Mouse (Mus musculus): Measurements from ENCODE around the gene Nedd4. TPM values are rescaled to one million over a fixed set of nuclear protein-coding genes. Genes with fewer than 3 reads are reported as not detected.

Nedd4 gene
- polyA plus RNA-seq, 1 experiment from 2014 or later, result 393 TPM

- Histone ChIP-seq H3K4me1 (ENCODE audit: control insufficient read depth, insufficient read depth, low read length) (peaks cover 17% of the 10 kb centered on the region), H3K27me3 (ENCODE audit: control insufficient read depth, insufficient read depth, low read depth, low read length) (no peaks in the 10 kb centered on the region), H3K4me2 (ENCODE audit: low read length) (no peak overlapping the region), H3K9ac (ENCODE audit: low read depth, low read length) (no peak overlapping the region), H3K27ac (ENCODE audit: low read length) (peak overlapping the region; percentile 36; the same call in 1 of the 2 replicates), H3K4me3 (ENCODE audit: low read depth, low read length) (no peak overlapping the region), H3K36me3 (ENCODE audit: control insufficient read depth, insufficient read depth, low read length) (no peaks in the 10 kb centered on the region), H3K9me3 (replicated peaks; ENCODE audit: control insufficient read depth, low read length, poor library complexity, severe bottlenecking) (no peaks in the 10 kb centered on the region)
- no peak for ATAC-seq
- WGBS, result 38% methylated on average over 6 of the region's 6 CpGs
Observed at GRCm38 (mm10) chr9:72644418-72645110, 17.6 kb upstream of the Nedd4 start.

GRCm38 (mm10) chr9:72649781-72650180 is 12.4 kb upstream of the Nedd4 start:
- Histone ChIP-seq H3K36me3 (ENCODE audit: control insufficient read depth, insufficient read depth, low read length) (no peaks in the 10 kb centered on the region), H3K27ac (ENCODE audit: low read length) (no peak overlapping the region), H3K9ac (ENCODE audit: low read depth, low read length) (no peak overlapping the region), H3K4me2 (ENCODE audit: low read length) (no peak overlapping the region), H3K4me3 (ENCODE audit: low read depth, low read length) (no peak overlapping the region), H3K4me1 (ENCODE audit: control insufficient read depth, insufficient read depth, low read length) (0 out of 2 replicates have a peak, but pooled peaks cover 3% of the 10 kb centered on the region), H3K27me3 (ENCODE audit: control insufficient read depth, insufficient read depth, low read depth, low read length) (no peaks in the 10 kb centered on the region), H3K9me3 (replicated peaks; ENCODE audit: control insufficient read depth, low read length, poor library complexity, severe bottlenecking) (no peaks in the 10 kb centered on the region)
- no peak for ATAC-seq
- 77% methylated on average over 2 of the region's 2 CpGs for WGBS

- WGBS, result 12% methylated on average over 8 of the region's 8 CpGs
- H3K36me3 ChIP-seq (ENCODE audit: control insufficient read depth, insufficient read depth, low read length), result no peaks in the 10 kb centered on the region
- no peak overlapping the region for H3K4me3 ChIP-seq (ENCODE audit: low read depth, low read length)
- no peak overlapping the region for H3K27ac ChIP-seq (ENCODE audit: low read length)
- no peaks in the 10 kb centered on the region for H3K9me3 ChIP-seq (replicated peaks; ENCODE audit: control insufficient read depth, low read length, poor library complexity, severe bottlenecking)
- H3K4me1 ChIP-seq (ENCODE audit: control insufficient read depth, insufficient read depth, low read length), result 0 out of 2 replicates have a peak, but pooled peaks cover 3% of the 10 kb centered on the region
- no peak overlapping the region for H3K4me2 ChIP-seq (ENCODE audit: low read length)
- ATAC-seq, result no peak
- no peak overlapping the region for H3K9ac ChIP-seq (ENCODE audit: low read depth, low read length)
- no peaks in the 10 kb centered on the region for H3K27me3 ChIP-seq (ENCODE audit: control insufficient read depth, insufficient read depth, low read depth, low read length)
Observed at GRCm38 (mm10) chr9:72652961-72653360, 9.2 kb upstream of the Nedd4 start.

- Histone ChIP-seq H3K36me3 (ENCODE audit: control insufficient read depth, insufficient read depth, low read length) (no peaks in the 10 kb centered on the region), H3K4me3 (ENCODE audit: low read depth, low read length) (no peak overlapping the region), H3K27me3 (ENCODE audit: control insufficient read depth, insufficient read depth, low read depth, low read length) (no peaks in the 10 kb centered on the region), H3K9me3 (replicated peaks; ENCODE audit: control insufficient read depth, low read length, poor library complexity, severe bottlenecking) (no peaks in the 10 kb centered on the region), H3K4me2 (ENCODE audit: low read length) (no peak overlapping the region), H3K4me1 (ENCODE audit: control insufficient read depth, insufficient read depth, low read length) (0 out of 2 replicates have a peak, but pooled peaks cover 3% of the 10 kb centered on the region), H3K9ac (ENCODE audit: low read depth, low read length) (no peak overlapping the region), H3K27ac (ENCODE audit: low read length) (no peak overlapping the region)
- WGBS, result 57% methylated on average over 4 of the region's 4 CpGs
- no peak for ATAC-seq
Observed at GRCm38 (mm10) chr9:72653533-72653932, 8.6 kb upstream of the Nedd4 start.

- Histone ChIP-seq H3K4me2 (ENCODE audit: low read length) (no peak overlapping the region), H3K36me3 (ENCODE audit: control insufficient read depth, insufficient read depth, low read length) (no peaks in the 10 kb centered on the region), H3K9ac (ENCODE audit: low read depth, low read length) (no peak overlapping the region), H3K27ac (ENCODE audit: low read length) (no peak overlapping the region), H3K4me1 (ENCODE audit: control insufficient read depth, insufficient read depth, low read length) (0 out of 2 replicates have a peak, but pooled peaks cover 3% of the 10 kb centered on the region), H3K27me3 (ENCODE audit: control insufficient read depth, insufficient read depth, low read depth, low read length) (no peaks in the 10 kb centered on the region), H3K4me3 (ENCODE audit: low read depth, low read length) (no peak overlapping the region), H3K9me3 (replicated peaks; ENCODE audit: control insufficient read depth, low read length, poor library complexity, severe bottlenecking) (no peaks in the 10 kb centered on the region)
- WGBS, result 66% methylated on average over 6 of the region's 6 CpGs
- ATAC-seq, result no peak
Observed at GRCm38 (mm10) chr9:72654593-72655242, 7.4 kb upstream of the Nedd4 start.

GRCm38 (mm10) chr9:72655602-72656001 is 6.5 kb upstream of the Nedd4 start:
- WGBS, result 82% methylated on average over 5 of the region's 5 CpGs
- H3K27me3 ChIP-seq (ENCODE audit: control insufficient read depth, insufficient read depth, low read depth, low read length), result no peaks in the 10 kb centered on the region
- H3K9me3 ChIP-seq (replicated peaks; ENCODE audit: control insufficient read depth, low read length, poor library complexity, severe bottlenecking), result no peaks in the 10 kb centered on the region
- H3K9ac ChIP-seq (ENCODE audit: low read depth, low read length), result no peak overlapping the region
- no peak overlapping the region for H3K4me2 ChIP-seq (ENCODE audit: low read length)
- H3K27ac ChIP-seq (ENCODE audit: low read length), result no peak overlapping the region
- H3K4me1 ChIP-seq (ENCODE audit: control insufficient read depth, insufficient read depth, low read length), result peaks cover 3% of the 10 kb centered on the region; the same call in 1 of the 2 replicates
- H3K36me3 ChIP-seq (ENCODE audit: control insufficient read depth, insufficient read depth, low read length), result no peaks in the 10 kb centered on the region
- no peak for ATAC-seq
- H3K4me3 ChIP-seq (ENCODE audit: low read depth, low read length), result no peak overlapping the region

- 31% methylated on average over 4 of the region's 4 CpGs for WGBS
- peaks cover 7% of the 10 kb centered on the region for H3K4me1 ChIP-seq (ENCODE audit: control insufficient read depth, insufficient read depth, low read length)
- no peak overlapping the region for H3K27ac ChIP-seq (ENCODE audit: low read length)
- no peaks in the 10 kb centered on the region for H3K9me3 ChIP-seq (replicated peaks; ENCODE audit: control insufficient read depth, low read length, poor library complexity, severe bottlenecking)
- no peaks in the 10 kb centered on the region for H3K27me3 ChIP-seq (ENCODE audit: control insufficient read depth, insufficient read depth, low read depth, low read length)
- H3K36me3 ChIP-seq (ENCODE audit: control insufficient read depth, insufficient read depth, low read length), result no peaks in the 10 kb centered on the region
- no peak overlapping the region for H3K9ac ChIP-seq (ENCODE audit: low read depth, low read length)
- ATAC-seq, result no peak
- no peak overlapping the region for H3K4me2 ChIP-seq (ENCODE audit: low read length)
- no peak overlapping the region for H3K4me3 ChIP-seq (ENCODE audit: low read depth, low read length)
Observed at GRCm38 (mm10) chr9:72656491-72656890, 5.7 kb upstream of the Nedd4 start.

- H3K36me3 ChIP-seq (ENCODE audit: control insufficient read depth, insufficient read depth, low read length), result no peaks in the 10 kb centered on the region
- H3K27ac ChIP-seq (ENCODE audit: low read length), result no peak overlapping the region
- H3K27me3 ChIP-seq (ENCODE audit: control insufficient read depth, insufficient read depth, low read depth, low read length), result no peaks in the 10 kb centered on the region
- H3K4me2 ChIP-seq (ENCODE audit: low read length), result no peak overlapping the region
- WGBS, result 16% methylated on average over 3 of the region's 3 CpGs
- no peaks in the 10 kb centered on the region for H3K9me3 ChIP-seq (replicated peaks; ENCODE audit: control insufficient read depth, low read length, poor library complexity, severe bottlenecking)
- no peak for ATAC-seq
- no peak overlapping the region for H3K9ac ChIP-seq (ENCODE audit: low read depth, low read length)
- H3K4me1 ChIP-seq (ENCODE audit: control insufficient read depth, insufficient read depth, low read length), result peaks cover 7% of the 10 kb centered on the region
- no peak overlapping the region for H3K4me3 ChIP-seq (ENCODE audit: low read depth, low read length)
Observed at GRCm38 (mm10) chr9:72656940-72657339, 5.2 kb upstream of the Nedd4 start.

GRCm38 (mm10) chr9:72657694-72658093 is 4.5 kb upstream of the Nedd4 start:
- no peaks in the 10 kb centered on the region for H3K36me3 ChIP-seq (ENCODE audit: control insufficient read depth, insufficient read depth, low read length)
- H3K4me1 ChIP-seq (ENCODE audit: control insufficient read depth, insufficient read depth, low read length), result peaks cover 6% of the 10 kb centered on the region
- no peak overlapping the region for H3K4me2 ChIP-seq (ENCODE audit: low read length)
- no peaks in the 10 kb centered on the region for H3K27me3 ChIP-seq (ENCODE audit: control insufficient read depth, insufficient read depth, low read depth, low read length)
- no peak overlapping the region for H3K4me3 ChIP-seq (ENCODE audit: low read depth, low read length)
- ATAC-seq, result no peak
- H3K9ac ChIP-seq (ENCODE audit: low read depth, low read length), result no peak overlapping the region
- H3K9me3 ChIP-seq (replicated peaks; ENCODE audit: control insufficient read depth, low read length, poor library complexity, severe bottlenecking), result no peaks in the 10 kb centered on the region
- no peak overlapping the region for H3K27ac ChIP-seq (ENCODE audit: low read length)
- 63% methylated on average over 1 of the region's 1 CpGs for WGBS

Measured in midbrain, embryonic 16.5 days (tissue).